Mouse (Mus musculus): Measurements from ENCODE around the gene Abcg1.

The Abcg1 gene

DNA sequence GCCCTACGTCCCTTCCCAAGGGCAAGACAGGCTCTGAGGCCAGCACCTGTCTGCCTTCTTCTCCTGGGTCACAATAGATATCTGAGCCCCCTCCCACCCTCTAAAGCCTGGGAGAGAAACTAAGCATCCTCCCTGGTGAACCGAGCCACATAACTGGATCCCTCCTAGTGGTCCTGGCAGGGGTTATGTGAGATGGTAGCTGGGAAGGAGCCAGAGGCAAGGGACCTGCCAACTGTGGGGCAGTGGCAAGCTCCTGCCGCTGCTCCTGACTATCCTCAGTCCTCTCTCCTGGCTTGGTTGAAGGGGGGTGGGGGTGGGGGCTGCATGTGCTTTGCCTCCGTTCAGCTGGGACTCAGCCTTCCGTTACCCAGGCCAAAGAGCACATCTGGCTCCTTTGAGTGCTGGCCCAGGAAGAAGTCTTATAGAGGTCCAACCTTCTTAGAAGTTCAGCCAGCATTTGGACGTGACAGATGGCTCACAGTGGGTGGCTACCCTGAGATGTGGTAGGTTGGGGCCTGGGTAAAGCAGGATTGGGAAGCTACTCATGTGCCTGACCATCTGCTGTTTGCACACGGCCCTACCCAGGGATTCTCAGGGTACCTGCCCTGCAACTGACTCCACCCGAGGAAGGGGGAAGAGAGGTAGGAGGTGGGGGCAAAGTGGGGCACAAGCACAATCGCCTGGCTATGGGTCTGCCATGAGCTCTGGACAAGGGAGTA is 68.2 kb downstream of the Abcg1 start:
- no peak for DNase-seq (ENCODE audit: extremely low spot score, low read depth, low spot score)

DNA sequence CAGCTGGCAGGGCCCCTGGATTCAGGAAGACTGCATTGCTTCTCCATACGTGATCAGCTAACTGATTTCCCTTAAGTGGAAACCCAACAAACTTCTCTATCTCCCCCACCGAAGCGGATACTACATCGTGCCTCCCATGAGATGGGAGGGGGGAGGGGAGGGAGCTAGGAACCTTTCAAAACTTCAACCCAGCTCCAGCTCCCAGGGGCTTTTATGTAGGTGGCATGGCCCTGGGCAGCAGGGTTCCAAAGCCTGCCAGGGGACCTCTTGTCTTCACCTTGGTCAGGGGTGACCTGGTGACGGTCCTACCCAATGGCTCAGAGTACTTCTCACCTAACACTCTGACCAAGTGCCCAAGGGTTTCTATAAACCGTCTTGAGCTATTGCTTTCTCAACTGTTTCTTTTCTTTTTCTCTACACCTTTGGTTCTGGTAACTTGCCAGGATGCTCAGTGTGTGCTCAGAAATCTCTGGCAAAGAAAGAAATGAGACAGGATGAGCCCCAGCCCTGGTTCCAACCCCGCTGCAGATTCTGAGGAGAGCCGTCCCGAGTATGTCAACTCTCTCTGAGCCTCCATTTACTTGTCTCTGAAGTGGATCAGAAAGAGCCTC is 71.3 kb downstream of the Abcg1 start:
- DNase-seq (ENCODE audit: extremely low spot score, low read depth, low spot score) = no peak

DNA sequence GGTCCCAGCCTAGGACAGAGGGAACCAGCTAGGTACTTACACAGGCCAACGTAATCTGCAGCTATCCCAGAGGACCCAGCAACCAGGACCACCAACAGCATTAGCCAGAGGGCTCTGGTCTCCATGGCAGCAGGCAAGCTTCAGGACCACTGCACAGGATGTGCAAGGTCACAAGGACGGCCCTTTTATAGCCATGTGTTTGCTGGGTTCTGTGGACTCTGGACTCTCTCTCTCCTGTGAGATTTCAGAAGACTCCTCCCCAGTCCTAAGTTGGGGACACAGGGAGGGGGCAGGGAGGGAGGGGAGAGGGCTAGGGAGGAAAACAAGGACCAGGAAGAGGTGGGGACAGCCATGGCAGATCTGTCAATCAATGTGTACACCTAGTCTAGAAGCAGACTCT is 72.0 kb downstream of the Abcg1 start, which contains the start of gene Tff3:
Tff3 (minus strand) TSS at position 195 of the 400 bp plus-strand sequence.
- no peak for DNase-seq (ENCODE audit: extremely low spot score, low read depth, low spot score)

DNA sequence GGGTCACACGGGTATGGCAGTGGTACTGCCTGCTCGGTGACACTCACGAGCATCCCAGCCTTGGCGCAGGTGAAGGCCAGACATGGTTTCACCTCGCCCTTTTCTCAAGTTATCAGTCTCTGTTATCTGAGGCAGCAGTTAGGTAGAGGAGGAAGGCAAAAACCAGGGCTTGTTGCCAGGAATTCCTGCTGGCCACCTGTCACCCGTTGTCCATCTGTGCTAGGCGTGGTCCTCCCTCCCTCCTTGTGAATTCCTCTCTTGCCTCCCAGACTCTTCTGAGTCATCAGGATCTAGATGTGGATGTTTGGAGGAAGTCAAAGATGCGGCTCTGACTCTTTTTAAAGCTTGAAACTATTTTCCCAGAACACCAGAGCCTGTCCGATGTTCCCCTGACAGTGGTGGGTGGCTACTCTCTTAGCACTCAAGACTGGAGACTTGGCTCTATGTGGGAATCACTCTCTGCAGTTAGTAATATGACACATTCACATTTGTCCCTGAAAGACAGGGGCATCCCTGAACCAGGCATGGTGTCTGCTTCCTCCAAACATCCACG is 73.9 kb downstream of the Abcg1 start:
- DNase-seq (ENCODE audit: extremely low spot score, low read depth, low spot score) = no peak

DNA sequence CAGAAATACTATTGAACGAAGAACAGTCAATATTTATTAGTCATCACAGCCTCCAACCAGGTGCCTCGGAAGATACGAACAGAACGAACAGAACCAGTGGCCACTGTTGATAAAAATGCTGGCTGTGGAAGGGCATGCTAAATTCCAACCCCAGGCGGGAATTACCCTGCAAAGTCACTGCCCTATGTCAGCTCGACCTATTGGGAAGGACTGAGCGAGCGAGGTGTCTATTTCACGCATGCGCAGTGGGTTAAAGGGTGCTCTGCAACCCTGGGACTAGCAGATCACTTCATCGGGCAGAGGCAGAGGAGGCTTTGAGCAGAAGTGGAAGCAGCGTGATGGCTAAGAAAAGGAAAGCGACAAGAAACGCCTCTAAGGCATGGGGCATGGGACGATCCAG is 76.3 kb downstream of the Abcg1 start:
- DNase-seq (ENCODE audit: extremely low spot score, low read depth, low spot score) = no peak

DNA sequence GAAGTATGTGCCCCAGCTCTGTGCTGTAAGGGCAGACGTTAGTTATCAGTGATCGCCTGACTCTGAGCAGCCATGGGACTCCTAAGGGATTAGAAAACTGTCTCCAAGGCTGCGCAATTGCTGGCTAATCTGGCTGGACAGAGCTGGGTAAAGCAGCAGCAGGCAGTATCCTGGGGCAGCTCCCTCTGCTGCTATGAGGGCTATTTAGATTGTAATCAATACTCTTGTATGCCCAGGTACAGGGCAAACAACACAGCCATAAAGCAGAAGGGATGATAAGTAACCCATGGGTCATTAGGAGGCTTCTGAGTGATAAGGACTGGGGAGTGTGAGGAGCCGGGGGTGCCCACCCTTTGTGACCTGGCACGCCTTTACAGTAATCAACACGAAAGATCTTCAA is 77.4 kb downstream of the Abcg1 start:
- no peak for DNase-seq (ENCODE audit: extremely low spot score, low read depth, low spot score)

DNA sequence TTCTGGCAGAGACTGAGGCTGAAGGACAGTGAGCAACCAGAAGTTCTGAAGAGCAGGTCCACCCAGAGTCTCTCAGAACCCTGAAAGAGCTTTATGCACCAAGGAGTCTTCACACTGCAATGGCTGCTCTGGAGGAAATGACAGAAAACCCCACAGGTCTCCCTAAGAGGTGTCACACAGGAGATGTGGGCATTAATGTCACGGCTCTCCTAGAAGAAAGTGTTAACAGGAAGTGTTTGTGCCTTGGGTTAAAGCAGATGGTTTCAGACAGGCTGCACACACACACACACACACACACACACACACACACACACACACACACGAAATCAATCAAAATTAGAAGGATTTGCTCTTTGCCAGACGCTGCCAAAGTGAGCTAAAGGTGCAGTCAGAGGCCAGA is 78.8 kb downstream of the Abcg1 start:
- DNase-seq (ENCODE audit: extremely low spot score, low read depth, low spot score) = no peak

DNA sequence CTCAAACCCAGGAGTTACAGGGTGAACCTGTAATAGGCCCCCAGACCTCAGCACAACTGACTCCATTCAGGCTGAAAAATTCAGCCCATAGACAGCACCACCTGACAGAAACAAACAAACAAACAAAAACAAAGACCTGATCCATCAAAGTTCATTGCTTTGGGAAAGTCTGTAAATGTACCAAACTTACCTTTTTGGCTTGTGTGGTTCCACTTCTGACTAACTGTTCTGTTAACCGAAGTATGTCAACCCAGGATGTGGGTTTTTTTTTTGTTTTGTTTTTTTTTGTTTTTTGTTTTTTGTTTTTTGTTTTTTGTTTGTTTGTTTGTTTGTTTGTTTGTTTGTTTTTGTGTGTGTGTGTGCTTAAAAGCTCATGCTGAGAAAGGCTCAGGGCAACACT is 79.3 kb downstream of the Abcg1 start:
- no peak for DNase-seq (ENCODE audit: extremely low spot score, low read depth, low spot score)

DNA sequence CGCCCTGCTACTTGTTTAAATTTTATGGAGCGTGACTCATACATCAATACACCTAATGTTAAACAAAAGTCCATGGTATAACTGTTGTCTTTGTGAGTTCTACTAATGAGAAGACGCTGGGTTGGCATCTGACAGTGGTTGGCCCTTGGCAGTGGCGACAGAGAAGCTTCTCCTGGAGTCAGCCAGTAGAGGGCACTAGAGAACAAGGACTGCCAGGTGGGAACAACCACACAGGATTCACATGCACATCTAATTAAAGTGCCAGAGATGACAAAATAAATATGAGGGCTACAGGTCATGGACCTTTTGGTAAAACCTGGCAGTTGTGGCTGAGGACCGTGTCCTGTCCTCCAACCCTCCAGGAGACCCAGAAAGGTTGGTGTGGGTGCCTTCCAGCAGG is 80.9 kb downstream of the Abcg1 start:
- peak; percentile 33 for DNase-seq (ENCODE audit: extremely low spot score, low read depth, low spot score)

DNA sequence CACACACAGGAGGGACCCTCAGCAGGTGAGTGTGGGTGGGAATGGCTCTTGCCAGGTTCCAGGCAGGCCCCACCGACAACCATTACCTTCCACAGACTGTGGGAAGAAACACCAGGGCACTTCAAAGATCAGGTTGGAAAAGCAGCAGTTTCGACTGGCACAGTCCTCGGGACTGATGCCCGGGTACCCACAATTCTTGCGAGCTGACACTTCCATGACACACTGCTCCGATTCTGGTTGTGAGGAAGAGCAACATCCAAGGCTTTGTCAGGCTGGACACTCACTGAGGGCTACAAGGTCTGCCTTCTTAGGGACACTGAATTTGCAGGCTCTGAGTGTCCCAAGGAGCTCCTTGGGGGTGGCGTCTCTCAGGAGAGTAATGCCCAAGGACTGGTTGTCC is 84.6 kb downstream of the Abcg1 start:
- no peak for DNase-seq (ENCODE audit: extremely low spot score, low read depth, low spot score)

DNA sequence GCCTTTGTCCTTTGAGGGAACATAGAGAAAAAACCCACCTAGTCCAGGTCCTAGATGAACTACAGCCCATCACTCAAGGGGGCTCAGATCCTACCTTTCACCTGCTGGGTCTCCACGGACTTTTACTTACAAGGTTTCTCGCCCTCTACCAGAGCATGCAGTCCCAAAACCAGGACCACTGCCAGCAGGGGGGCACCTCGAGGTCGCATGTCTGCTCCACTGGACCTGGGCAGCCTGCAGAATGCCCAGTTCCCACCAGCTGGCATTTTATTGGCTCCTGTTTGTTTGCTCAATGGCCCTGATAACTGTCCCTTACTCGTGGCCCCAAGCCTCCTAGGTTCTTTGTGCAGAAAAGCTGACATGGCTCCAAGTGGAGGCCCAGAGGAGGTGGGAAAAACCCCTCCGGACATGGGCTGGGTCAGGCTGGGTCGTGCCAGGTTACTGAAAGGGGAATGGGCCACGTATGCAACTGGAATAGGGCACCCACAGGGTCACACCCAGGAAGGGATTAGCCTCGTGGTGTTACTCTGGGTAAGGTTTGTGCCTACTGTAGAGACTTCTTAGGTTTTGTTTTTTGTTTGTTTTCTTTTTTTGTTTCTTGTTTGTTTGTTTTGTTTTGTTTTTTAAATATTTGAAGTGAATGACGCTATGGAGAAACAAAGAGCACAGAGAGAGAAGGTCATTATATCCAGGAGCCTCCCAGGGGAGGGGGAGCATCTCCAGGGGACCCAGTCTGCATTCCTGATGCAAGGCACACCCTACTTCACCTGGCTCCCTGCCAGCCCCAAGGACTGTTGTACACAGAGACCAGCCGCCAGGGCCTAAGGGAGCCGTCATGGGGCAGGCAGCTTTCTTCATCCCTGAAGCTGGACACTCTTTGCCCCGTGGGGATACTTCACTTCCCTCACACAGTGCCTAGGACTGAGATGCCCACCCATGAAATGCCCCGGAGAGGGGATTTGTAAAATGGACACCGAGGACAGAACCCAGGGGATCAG is 86.9 kb downstream of the Abcg1 start, which contains the start of gene Tff2:
Tff2 (minus strand) TSS at position 243 of the 998 bp plus-strand sequence.
- no peak for DNase-seq (ENCODE audit: extremely low spot score, low read depth, low spot score)

DNA sequence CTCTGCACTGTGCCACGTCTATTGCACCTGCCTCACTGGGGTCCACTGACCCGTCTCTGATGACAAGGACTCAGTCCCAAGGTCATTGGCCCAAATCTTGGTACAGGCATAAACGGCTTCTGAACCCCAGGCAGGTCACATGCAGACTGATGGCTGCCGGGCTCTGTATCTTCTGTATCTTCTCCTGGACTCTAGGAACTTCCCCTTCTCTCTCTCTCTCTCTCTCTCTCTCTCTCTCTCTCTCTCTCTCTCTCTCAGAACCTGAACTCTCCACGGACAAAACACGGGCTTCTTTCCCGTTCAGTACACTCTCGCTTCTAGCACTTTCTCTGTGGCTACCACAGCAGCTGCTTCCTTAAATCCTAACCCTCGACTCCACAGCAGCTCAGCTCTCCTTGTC is 88.5 kb downstream of the Abcg1 start:
- no peak for DNase-seq (ENCODE audit: extremely low spot score, low read depth, low spot score)

DNA sequence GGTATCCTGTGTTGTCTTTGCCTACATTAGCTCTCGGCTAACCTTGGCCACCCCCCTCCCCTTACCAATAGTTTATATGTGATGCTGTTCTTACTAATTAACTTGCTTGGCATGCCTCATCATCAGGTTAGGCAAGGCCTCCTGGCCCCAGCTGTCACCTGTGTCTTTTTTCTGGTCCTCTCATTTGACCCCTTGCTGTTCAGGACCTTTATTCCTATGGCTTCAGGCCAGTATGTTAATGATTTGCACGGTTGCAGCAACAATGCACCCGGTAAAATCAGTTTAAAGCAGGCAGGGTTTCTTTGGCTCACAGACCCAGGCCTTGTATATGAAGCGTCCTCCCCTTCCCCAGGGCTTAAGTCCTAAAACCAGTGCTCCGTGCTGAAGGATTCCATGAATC is 95.0 kb downstream of the Abcg1 start:
- DNase-seq (ENCODE audit: extremely low spot score, low read depth, low spot score) = no peak

DNA sequence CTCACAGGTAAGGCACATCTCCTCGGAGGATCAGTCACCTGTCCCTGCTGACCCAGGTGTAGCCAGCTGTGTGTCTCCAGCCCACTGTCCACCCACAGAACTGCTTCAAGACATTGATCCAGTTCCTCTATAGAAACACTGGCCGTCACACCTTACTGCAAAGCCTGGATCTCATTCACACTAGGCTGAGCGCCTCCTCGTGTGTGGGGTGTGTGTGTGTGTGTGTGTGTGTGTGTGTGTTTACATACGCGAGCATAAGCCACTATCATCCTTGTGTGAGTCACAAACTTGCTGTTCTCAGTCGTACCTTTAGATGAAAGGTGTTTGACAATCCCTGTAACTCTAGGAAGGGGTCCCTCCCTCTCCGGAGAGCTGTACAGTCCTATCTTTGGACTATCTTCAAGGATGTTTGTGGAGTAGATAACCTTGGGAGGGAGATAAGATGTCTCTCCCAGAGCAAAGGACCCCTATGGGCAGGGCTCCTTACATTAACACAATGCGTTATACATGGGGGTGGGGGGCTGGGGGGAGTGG is 95.6 kb downstream of the Abcg1 start:
- no peak for DNase-seq (ENCODE audit: extremely low spot score, low read depth, low spot score)

DNA sequence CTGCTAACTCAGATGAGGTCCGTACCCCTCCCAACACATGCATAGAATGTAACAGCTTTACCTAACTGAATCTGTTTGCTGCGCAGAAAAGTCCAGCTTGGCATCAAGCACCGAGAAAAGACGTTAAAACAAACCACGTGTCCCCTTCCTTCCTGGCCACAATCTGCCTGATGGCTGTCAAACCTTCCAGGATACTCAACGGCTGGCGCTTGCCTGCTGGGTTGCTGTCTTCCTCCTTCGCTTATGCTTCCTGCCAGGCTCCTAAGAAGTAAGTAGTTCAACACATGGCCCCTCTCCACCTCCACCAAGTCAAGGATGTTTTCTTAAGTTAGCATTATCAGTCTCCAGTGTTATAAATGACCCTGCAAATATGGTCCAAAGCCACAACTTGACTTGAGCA is 96.3 kb downstream of the Abcg1 start:
- no peak for DNase-seq (ENCODE audit: extremely low spot score, low read depth, low spot score)

DNA sequence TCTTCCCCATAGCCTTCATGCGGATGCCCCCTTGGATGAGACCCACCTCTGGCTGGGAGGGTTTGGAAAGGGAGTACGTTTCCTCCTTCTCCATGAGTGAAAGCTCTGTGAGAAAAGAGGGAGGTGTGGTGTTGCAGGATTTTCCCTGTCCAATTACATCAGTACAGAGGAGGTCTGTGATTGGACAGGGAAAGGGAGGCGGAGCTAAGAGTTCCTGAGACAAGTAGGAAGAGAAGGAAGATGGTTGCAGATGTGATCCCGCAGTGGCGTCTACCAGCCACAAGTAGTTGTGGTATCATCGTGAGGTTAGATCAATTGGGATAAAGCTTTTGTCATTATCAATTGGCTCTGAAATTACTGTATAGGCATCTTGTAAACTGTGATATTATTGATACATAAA is 100.4 kb downstream of the Abcg1 start:
- no peak for DNase-seq (ENCODE audit: extremely low spot score, low read depth, low spot score)

DNA sequence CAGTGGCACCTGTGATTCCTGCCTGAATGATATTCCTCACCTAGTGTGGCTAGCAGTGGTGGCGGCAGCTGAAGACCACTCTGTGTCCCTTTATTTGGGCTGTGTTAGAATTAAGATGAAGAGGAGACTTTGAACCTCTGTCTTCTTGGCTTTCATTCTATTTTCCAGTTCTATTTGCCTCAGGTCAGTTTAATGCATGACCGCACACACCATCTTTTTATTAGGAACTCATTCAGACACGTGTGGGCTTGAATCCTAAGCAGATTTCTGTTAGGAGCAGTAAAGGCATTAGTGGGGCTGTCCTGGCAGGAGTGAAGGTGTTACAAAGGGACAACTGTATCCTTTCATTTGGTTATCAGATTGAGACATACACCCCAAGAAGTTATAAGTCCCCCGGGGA is 102.8 kb downstream of the Abcg1 start:
- no peak for DNase-seq (ENCODE audit: extremely low spot score, low read depth, low spot score)

DNA sequence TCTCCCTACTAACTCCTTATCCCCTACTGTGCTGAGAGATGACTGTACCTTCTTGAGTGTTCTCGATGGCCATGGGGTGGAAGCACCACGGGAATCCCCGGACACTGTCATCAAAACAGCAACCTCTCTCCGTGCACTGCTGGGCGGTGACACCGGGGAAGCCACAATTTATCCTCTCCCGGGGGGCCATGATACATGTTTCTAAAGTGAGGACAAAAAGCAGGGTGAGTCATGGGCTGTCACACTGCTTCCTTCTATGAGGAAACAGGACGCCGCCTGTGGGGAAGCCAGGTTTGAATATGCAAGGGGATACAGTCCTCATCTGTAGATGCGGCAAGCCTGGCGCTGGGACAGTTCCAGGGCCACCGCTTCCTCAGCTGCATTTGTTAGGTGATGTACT is 105.1 kb downstream of the Abcg1 start:
- no peak for DNase-seq (ENCODE audit: extremely low spot score, low read depth, low spot score)

DNA sequence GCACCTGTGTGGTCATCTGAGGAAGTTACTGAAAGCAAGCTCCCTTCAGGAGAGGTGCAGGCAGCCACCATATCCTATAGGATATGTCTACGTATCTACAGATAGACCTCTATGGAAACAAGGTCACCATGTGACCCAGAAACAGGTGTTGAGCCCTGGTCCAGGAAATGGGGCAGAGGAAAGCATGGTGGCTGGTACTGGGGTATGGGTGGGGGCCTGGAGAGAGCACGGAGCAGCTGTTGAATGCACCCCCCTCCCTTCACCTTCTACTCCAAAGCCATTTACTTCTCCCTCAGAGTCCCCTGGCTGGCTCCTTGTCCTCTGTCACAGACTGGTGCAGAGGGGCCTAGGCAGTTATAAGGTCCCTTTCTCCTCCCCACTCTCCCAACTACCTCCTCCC is 106.3 kb downstream of the Abcg1 start:
- DNase-seq (ENCODE audit: extremely low spot score, low read depth, low spot score) = no peak

DNA sequence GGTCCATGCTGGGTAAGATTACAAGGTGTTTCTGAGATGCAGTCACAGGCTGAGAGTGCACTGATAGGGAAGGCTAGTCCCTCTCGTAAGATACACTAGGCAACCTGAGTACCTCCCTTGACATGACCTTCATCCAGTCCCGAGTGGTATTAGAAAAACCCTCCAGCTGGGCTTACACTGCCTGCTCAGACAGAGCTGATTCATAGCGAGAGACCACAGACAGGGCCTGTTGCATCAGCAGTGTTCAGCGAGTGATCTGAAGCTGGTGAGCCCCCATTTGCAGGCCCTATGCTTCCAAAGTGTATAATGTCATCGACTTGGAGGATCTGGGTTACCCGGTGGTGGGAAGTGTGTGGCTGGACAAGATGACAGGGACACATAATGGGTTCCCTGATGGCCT is 107.7 kb downstream of the Abcg1 start, which contains the start of gene Tff1:
Tff1 (minus strand) TSS at position 151 of the 400 bp plus-strand sequence.
- DNase-seq (ENCODE audit: extremely low spot score, low read depth, low spot score) = no peak
